Mouse (Mus musculus) E14TG2a.4 (cell line): Measurements from ENCODE around the gene Cux1.

Experiments used
- CTCF ChIP-seq: conservative IDR thresholded peaks from 2 replicates; pipeline ENCODE4 v1.5.1; 2014; ENCODE audit warnings: low read length
- POU5F1 ChIP-seq: IDR thresholded peaks from 2 replicates; pipeline ENCODE4 v1.6.1; 2014; ENCODE audit warnings: low read length, borderline replicate concordance

DNA sequence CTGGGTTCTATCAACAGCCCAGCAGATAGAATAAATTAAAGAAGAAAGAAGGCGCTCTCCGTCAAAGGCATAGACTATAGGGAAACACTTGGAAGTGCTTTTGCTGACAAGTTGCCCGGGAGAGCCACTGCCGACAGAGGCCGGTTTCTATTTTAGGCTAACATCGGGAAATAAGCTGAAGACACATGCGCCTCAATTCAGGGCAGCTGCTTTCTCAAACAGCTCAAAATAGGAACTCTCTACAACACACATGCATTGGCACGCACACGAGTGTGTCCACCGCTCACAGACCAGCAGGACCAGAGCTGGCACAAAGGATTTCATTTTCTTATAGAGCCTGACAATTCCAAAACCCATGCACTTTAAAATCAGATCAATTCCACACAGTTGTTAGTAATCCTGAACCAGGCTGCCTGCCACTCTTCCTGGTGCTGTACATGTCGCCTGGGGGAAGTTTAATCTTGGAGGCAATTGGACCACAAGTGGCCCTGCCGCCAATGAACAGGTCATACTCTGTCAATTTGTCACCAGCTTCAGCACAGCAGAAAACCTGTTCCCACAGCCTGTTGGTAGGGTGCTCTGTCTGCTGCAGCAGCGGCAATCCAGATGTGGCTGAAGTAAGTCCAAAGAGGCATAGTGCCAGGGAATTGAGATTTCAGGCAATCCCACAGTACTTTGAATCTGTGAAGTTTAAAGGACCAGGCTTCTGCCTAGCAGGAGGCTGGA lies 139.4 kb downstream of the Cux1 start:
- no peak for TF ChIP-seq CTCF
- TF ChIP-seq POU5F1: no peak
